Mouse (Mus musculus) embryo, embryonic 10 days (tissue): ENCODE data around the gene Lrrc20.

Experiments used
- DNase-seq: peaks from one replicate; pipeline ENCODE4 v3.0.0-alpha.2; 2015; ENCODE audit warnings: low spot score

Gene Lrrc20

GRCm38 (mm10) chr10:61517296-61518071 is 41.9 kb downstream of the Lrrc20 start:
- DNase-seq = no peak

- DNase-seq = no peak
Observed at GRCm38 (mm10) chr10:61518320-61518719, 42.7 kb downstream of the Lrrc20 start.

- DNase-seq = no peak
Observed at GRCm38 (mm10) chr10:61519491-61519890, 43.9 kb downstream of the Lrrc20 start.

GRCm38 (mm10) chr10:61520714-61521113 is 45.1 kb downstream of the Lrrc20 start:
- DNase-seq = no peak

- DNase-seq = no peak
Observed at GRCm38 (mm10) chr10:61530936-61531335, 55.3 kb downstream of the Lrrc20 start.

GRCm38 (mm10) chr10:61533285-61533684 is 57.7 kb downstream of the Lrrc20 start:
- DNase-seq = no peak

GRCm38 (mm10) chr10:61534371-61535101 is 58.9 kb downstream of the Lrrc20 start:
- peak; percentile 37 for DNase-seq

GRCm38 (mm10) chr10:61535441-61535840 is 59.8 kb downstream of the Lrrc20 start:
- DNase-seq = no peak

GRCm38 (mm10) chr10:61536130-61537035 is 60.8 kb downstream of the Lrrc20 start:
- DNase-seq = peak; percentile 26

- DNase-seq = no peak
Observed at GRCm38 (mm10) chr10:61537036-61537380, 61.4 kb downstream of the Lrrc20 start.

- no peak for DNase-seq
Observed at GRCm38 (mm10) chr10:61538446-61538845, 62.8 kb downstream of the Lrrc20 start.

GRCm38 (mm10) chr10:61544127-61544862 is 68.7 kb downstream of the Lrrc20 start:
- peak; percentile 10 for DNase-seq

GRCm38 (mm10) chr10:61544863-61545240 is 69.3 kb downstream of the Lrrc20 start:
- DNase-seq = no peak

GRCm38 (mm10) chr10:61550106-61550505 is 74.5 kb downstream of the Lrrc20 start:
- DNase-seq = no peak

- no peak for DNase-seq
Observed at GRCm38 (mm10) chr10:61555155-61555554, 79.6 kb downstream of the Lrrc20 start.

GRCm38 (mm10) chr10:61558631-61559030 is 83.0 kb downstream of the Lrrc20 start:
- DNase-seq = no peak

- no peak for DNase-seq
Observed at GRCm38 (mm10) chr10:61559544-61559943, 83.9 kb downstream of the Lrrc20 start.

GRCm38 (mm10) chr10:61563550-61563949 is 87.9 kb downstream of the Lrrc20 start:
- DNase-seq = no peak

GRCm38 (mm10) chr10:61564408-61564807 is 88.8 kb downstream of the Lrrc20 start:
- DNase-seq = no peak

GRCm38 (mm10) chr10:61570181-61570580 is 94.6 kb downstream of the Lrrc20 start:
- DNase-seq = peak; percentile 32

GRCm38 (mm10) chr10:61572126-61572525 is 96.5 kb downstream of the Lrrc20 start:
- DNase-seq = peak; percentile 27
